Mouse (Mus musculus): ENCODE measurements at regions not wholly inside any gene's neighbourhood (a gene's known extent, or its start where the extent isn't known, plus 50 kb on each side); places are given as distances from the start of the nearest gene placed in this dataset.

DNA sequence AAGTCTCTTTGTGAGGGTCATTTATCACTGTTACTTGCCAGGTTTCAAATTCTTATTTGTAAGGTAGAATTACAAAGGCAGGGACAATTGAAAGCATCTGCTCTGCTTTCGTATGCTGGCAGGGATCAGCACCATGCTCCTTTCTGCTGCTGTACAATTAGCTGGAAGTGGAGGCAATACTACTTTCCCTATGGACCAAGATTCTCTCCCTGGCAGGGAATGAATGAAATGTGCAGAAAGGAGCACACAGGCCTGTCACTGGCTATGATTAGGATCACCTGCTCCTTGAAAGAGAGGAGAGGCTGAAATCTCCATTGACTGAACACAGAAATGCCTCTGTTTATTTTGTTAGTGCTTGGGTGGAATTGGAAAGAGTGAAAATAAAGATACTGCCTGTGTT is 427.8 kb upstream of the Pappa start:
- H3K4me1 ChIP-seq (ENCODE audit: control insufficient read depth, low read depth, low read length), result no peaks in the 10 kb centered on the region
- no peaks in the 10 kb centered on the region for H3K9me3 ChIP-seq (replicated peaks; ENCODE audit: control insufficient read depth, low read length)
- no peak overlapping the region for H3K4me3 ChIP-seq (ENCODE audit: low read depth, low read length)
- no peak overlapping the region for H3K9ac ChIP-seq (ENCODE audit: low read depth, low read length)
- no peak overlapping the region for H3K27ac ChIP-seq (ENCODE audit: low read length)
- no peak overlapping the region for H3K4me2 ChIP-seq (ENCODE audit: low read depth, low read length)
- H3K27me3 ChIP-seq (ENCODE audit: control insufficient read depth, insufficient read depth, low read depth, low read length), result no peaks in the 10 kb centered on the region
- no peak for ATAC-seq (ENCODE audit: low read depth)
- H3K36me3 ChIP-seq (ENCODE audit: control insufficient read depth, insufficient read depth), result no peaks in the 10 kb centered on the region
- 50% methylated on average over 1 of the region's 1 CpGs for WGBS (ENCODE audit: insufficient replicate concordance)

DNA sequence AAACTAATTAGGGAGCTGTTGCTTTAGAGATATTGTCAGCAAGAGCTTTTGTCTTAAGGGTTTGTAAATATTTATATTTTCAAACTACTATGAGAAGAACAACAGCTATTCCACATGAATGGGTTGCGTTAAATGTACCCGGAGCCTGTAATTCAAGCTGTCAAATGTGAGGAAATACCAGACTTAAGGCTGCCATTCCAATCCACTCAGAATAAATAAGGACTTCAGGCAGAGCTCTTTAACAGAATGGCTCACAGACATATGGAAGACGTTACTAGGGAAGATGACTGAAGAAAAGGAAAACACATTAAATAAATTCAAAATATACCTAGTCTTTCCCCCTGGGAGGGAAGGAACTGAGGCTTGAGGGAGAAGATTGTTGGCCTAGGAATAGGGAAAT is 400.7 kb upstream of the Pappa start:
- Histone ChIP-seq H3K4me2 (ENCODE audit: low read depth, low read length) (no peak overlapping the region), H3K36me3 (ENCODE audit: control insufficient read depth, insufficient read depth) (no peaks in the 10 kb centered on the region), H3K9me3 (replicated peaks; ENCODE audit: control insufficient read depth, low read length) (no peaks in the 10 kb centered on the region), H3K27me3 (ENCODE audit: control insufficient read depth, insufficient read depth, low read depth, low read length) (no peaks in the 10 kb centered on the region), H3K27ac (ENCODE audit: low read length) (no peak overlapping the region), H3K4me3 (ENCODE audit: low read depth, low read length) (no peak overlapping the region), H3K4me1 (ENCODE audit: control insufficient read depth, low read depth, low read length) (no peaks in the 10 kb centered on the region), H3K9ac (ENCODE audit: low read depth, low read length) (no peak overlapping the region)
- WGBS (ENCODE audit: insufficient replicate concordance), result 44% methylated on average over 3 of the region's 3 CpGs
- ATAC-seq (ENCODE audit: low read depth), result no peak

DNA sequence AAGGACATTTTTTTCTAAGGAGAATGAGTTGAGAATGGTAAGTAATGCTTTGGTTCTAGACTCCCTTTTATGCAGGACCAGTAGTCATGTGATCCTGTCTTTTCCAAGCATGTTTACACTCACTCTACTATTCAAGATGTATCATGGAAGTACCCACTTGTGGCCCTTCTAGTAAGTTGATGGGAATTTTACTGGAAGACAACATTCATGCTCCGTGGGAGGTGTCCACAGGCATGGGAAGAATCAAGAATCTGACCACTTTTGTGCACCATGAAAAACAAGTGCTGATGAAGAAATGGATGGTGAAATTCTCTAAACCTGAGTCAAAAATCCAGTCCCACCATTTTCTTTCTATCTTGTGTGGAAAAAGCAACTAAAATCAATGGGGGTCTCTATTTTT is 399.1 kb upstream of the Pappa start:
- H3K27ac ChIP-seq (ENCODE audit: low read length), result no peak overlapping the region
- H3K36me3 ChIP-seq (ENCODE audit: control insufficient read depth, insufficient read depth), result no peaks in the 10 kb centered on the region
- 17% methylated on average over 1 of the region's 1 CpGs for WGBS (ENCODE audit: insufficient replicate concordance)
- H3K4me3 ChIP-seq (ENCODE audit: low read depth, low read length), result no peak overlapping the region
- no peaks in the 10 kb centered on the region for H3K9me3 ChIP-seq (replicated peaks; ENCODE audit: control insufficient read depth, low read length)
- H3K4me2 ChIP-seq (ENCODE audit: low read depth, low read length), result no peak overlapping the region
- ATAC-seq (ENCODE audit: low read depth), result no peak
- H3K9ac ChIP-seq (ENCODE audit: low read depth, low read length), result no peak overlapping the region
- no peaks in the 10 kb centered on the region for H3K27me3 ChIP-seq (ENCODE audit: control insufficient read depth, insufficient read depth, low read depth, low read length)
- H3K4me1 ChIP-seq (ENCODE audit: control insufficient read depth, low read depth, low read length), result no peaks in the 10 kb centered on the region

DNA sequence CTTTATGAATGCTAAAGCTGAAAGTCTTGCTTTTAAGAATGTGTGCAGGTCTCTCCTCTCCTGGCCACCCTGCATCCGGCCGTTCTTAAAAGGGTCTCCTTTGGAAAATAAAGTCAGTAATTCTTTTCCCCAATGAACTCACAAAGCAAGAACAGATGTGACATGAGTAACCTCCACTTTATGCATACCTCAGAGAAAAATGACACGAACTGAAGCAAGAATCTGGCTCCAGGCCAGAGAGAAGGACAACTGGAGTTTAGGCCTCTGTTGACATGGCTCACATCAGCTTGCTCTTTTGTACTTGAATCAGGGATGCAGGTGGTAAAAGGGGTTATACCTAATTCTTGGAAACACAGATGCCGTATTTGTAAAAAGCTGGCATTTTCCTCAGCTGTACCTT is 368.0 kb upstream of the Pappa start:
- no peak overlapping the region for H3K27ac ChIP-seq (ENCODE audit: low read length)
- no peak overlapping the region for H3K4me2 ChIP-seq (ENCODE audit: low read depth, low read length)
- no peaks in the 10 kb centered on the region for H3K4me1 ChIP-seq (ENCODE audit: control insufficient read depth, low read depth, low read length)
- no peak overlapping the region for H3K9ac ChIP-seq (ENCODE audit: low read depth, low read length)
- no peaks in the 10 kb centered on the region for H3K27me3 ChIP-seq (ENCODE audit: control insufficient read depth, insufficient read depth, low read depth, low read length)
- no peaks in the 10 kb centered on the region for H3K9me3 ChIP-seq (replicated peaks; ENCODE audit: control insufficient read depth, low read length)
- WGBS (ENCODE audit: insufficient replicate concordance), result 63% methylated on average over 4 of the region's 4 CpGs
- ATAC-seq (ENCODE audit: low read depth), result no peak
- H3K36me3 ChIP-seq (ENCODE audit: control insufficient read depth, insufficient read depth), result no peaks in the 10 kb centered on the region
- H3K4me3 ChIP-seq (ENCODE audit: low read depth, low read length), result no peak overlapping the region

DNA sequence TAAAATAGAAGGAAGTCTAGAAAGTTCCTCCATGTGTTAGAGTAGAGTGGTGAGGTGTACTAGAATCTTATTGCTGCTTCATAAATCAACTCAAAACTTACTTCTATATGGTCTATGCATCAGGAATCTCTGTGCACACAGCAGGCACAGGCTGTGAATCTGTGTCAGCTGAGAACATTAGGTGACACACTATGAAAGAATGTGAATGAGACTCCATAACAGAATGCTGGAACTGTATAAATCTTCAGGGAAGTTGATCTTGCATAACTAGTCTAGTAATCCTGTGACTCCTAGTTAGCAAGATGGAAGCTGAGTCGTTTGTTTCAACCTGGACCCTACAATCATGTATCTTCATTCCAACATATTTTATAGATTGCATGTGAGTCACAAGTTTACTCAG is 355.4 kb upstream of the Pappa start:
- no peak overlapping the region for H3K9ac ChIP-seq (ENCODE audit: low read depth, low read length)
- no peak overlapping the region for H3K27ac ChIP-seq (ENCODE audit: low read length)
- no peak for ATAC-seq (ENCODE audit: low read depth)
- WGBS (ENCODE audit: insufficient replicate concordance), result 41% methylated on average over 1 of the region's 1 CpGs
- H3K27me3 ChIP-seq (ENCODE audit: control insufficient read depth, insufficient read depth, low read depth, low read length), result no peaks in the 10 kb centered on the region
- H3K9me3 ChIP-seq (replicated peaks; ENCODE audit: control insufficient read depth, low read length), result no peaks in the 10 kb centered on the region
- no peak overlapping the region for H3K4me2 ChIP-seq (ENCODE audit: low read depth, low read length)
- no peaks in the 10 kb centered on the region for H3K4me1 ChIP-seq (ENCODE audit: control insufficient read depth, low read depth, low read length)
- H3K4me3 ChIP-seq (ENCODE audit: low read depth, low read length), result no peak overlapping the region
- H3K36me3 ChIP-seq (ENCODE audit: control insufficient read depth, insufficient read depth), result no peaks in the 10 kb centered on the region

DNA sequence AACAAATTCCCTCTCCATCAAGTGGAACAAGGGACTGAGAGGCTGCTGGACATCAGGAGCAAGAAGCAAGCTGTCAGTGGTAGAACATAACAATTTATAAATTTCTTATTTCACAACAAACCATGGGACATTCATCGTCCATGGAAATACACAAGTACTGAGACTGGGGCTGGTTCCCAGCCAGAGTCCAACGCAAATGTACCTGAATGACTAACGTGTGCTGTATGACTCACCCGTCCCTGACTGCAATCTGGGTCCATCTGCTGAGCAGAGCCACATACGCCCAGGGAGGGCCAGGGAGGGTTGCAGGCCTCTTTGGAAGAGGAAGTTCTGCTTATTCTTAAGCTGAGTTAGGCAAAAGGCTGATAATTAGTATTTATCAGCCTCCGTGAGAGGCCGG is 320.1 kb upstream of the Pappa start:
- no peak overlapping the region for H3K4me2 ChIP-seq (ENCODE audit: low read depth, low read length)
- H3K4me1 ChIP-seq (ENCODE audit: control insufficient read depth, low read depth, low read length), result no peaks in the 10 kb centered on the region
- no peaks in the 10 kb centered on the region for H3K27me3 ChIP-seq (ENCODE audit: control insufficient read depth, insufficient read depth, low read depth, low read length)
- H3K9ac ChIP-seq (ENCODE audit: low read depth, low read length), result no peak overlapping the region
- ATAC-seq (ENCODE audit: low read depth), result no peak
- no peaks in the 10 kb centered on the region for H3K9me3 ChIP-seq (replicated peaks; ENCODE audit: control insufficient read depth, low read length)
- 58% methylated on average over 7 of the region's 7 CpGs for WGBS (ENCODE audit: insufficient replicate concordance)
- H3K36me3 ChIP-seq (ENCODE audit: control insufficient read depth, insufficient read depth), result no peaks in the 10 kb centered on the region
- no peak overlapping the region for H3K4me3 ChIP-seq (ENCODE audit: low read depth, low read length)
- H3K27ac ChIP-seq (ENCODE audit: low read length), result no peak overlapping the region

DNA sequence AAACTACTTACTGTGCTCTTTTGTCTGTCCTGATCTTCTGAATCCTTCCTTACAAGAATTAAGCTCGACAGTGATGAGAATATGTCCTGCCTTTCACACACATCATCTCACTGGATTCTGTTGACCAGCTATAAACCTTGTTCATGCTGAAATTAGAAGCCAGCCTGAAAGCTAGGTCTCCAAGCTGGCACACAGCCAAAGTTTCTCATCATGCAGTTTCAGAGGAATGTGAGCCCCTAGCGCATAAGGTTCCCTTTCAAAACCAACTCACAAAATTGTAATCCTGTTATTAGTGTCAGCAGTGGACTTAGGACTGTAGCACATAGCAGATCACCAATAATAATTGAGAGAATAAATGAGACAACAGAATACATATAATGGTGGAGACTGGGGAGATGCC is 319.0 kb upstream of the Pappa start:
- Histone ChIP-seq H3K9ac (ENCODE audit: low read depth, low read length) (no peak overlapping the region), H3K4me2 (ENCODE audit: low read depth, low read length) (no peak overlapping the region), H3K36me3 (ENCODE audit: control insufficient read depth, insufficient read depth) (no peaks in the 10 kb centered on the region), H3K27ac (ENCODE audit: low read length) (no peak overlapping the region), H3K4me1 (ENCODE audit: control insufficient read depth, low read depth, low read length) (no peaks in the 10 kb centered on the region), H3K27me3 (ENCODE audit: control insufficient read depth, insufficient read depth, low read depth, low read length) (no peaks in the 10 kb centered on the region), H3K9me3 (replicated peaks; ENCODE audit: control insufficient read depth, low read length) (no peaks in the 10 kb centered on the region), H3K4me3 (ENCODE audit: low read depth, low read length) (no peak overlapping the region)
- ATAC-seq (ENCODE audit: low read depth), result no peak
- 51% methylated on average over 2 of the region's 2 CpGs for WGBS (ENCODE audit: insufficient replicate concordance)

DNA sequence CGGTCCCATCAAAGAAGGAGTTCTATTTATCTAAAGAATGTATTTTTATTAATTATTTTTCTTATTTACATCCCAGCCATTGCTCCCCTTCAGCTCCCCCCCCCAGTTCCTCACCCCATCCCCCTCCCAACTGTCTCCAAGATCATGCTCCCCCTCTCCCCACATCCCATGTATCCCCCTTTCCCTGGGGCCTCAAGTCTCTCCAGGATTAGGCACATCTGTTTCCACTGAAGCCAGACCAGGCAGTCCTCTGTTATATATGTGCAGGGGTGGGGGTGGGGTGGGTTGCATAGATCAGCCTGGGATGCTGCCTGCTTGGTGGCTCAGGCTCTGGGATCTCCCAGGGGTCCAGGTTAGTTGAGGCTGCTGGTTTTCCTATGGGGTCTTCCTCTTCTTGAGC is 316.8 kb upstream of the Pappa start:
- no peaks in the 10 kb centered on the region for H3K9me3 ChIP-seq (replicated peaks; ENCODE audit: control insufficient read depth, low read length)
- no peak overlapping the region for H3K9ac ChIP-seq (ENCODE audit: low read depth, low read length)
- no peak overlapping the region for H3K27ac ChIP-seq (ENCODE audit: low read length)
- ATAC-seq (ENCODE audit: low read depth), result no peak
- H3K4me1 ChIP-seq (ENCODE audit: control insufficient read depth, low read depth, low read length), result no peaks in the 10 kb centered on the region
- H3K4me2 ChIP-seq (ENCODE audit: low read depth, low read length), result no peak overlapping the region
- 56% methylated on average over 1 of the region's 1 CpGs for WGBS (ENCODE audit: insufficient replicate concordance)
- H3K4me3 ChIP-seq (ENCODE audit: low read depth, low read length), result no peak overlapping the region
- no peaks in the 10 kb centered on the region for H3K27me3 ChIP-seq (ENCODE audit: control insufficient read depth, insufficient read depth, low read depth, low read length)
- no peaks in the 10 kb centered on the region for H3K36me3 ChIP-seq (ENCODE audit: control insufficient read depth, insufficient read depth)

DNA sequence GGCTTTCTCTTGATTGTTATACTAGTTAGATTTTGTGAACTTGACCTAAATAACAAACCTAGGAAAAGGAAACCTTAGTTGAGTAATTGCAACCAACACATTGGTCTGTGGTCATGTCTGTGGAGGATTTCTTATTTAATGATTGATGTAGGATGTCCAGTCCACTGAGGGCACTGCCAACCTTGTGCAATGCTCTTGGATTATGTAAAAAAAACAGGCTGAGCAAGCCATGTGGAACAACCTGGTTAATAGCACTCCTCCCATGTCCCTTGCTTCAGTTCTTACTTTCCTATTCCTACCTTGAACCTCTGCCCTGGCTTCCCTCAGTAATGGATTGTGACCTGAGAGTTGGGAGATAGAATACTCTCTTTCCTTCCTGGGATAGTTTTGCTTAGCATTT is 312.0 kb upstream of the Pappa start:
- no peaks in the 10 kb centered on the region for H3K27me3 ChIP-seq (ENCODE audit: control insufficient read depth, insufficient read depth, low read depth, low read length)
- no peak overlapping the region for H3K9ac ChIP-seq (ENCODE audit: low read depth, low read length)
- H3K9me3 ChIP-seq (replicated peaks; ENCODE audit: control insufficient read depth, low read length), result no peaks in the 10 kb centered on the region
- no peak overlapping the region for H3K4me3 ChIP-seq (ENCODE audit: low read depth, low read length)
- ATAC-seq (ENCODE audit: low read depth), result no peak
- no peak overlapping the region for H3K4me2 ChIP-seq (ENCODE audit: low read depth, low read length)
- H3K4me1 ChIP-seq (ENCODE audit: control insufficient read depth, low read depth, low read length), result no peaks in the 10 kb centered on the region
- no peak overlapping the region for H3K27ac ChIP-seq (ENCODE audit: low read length)
- no peaks in the 10 kb centered on the region for H3K36me3 ChIP-seq (ENCODE audit: control insufficient read depth, insufficient read depth)

DNA sequence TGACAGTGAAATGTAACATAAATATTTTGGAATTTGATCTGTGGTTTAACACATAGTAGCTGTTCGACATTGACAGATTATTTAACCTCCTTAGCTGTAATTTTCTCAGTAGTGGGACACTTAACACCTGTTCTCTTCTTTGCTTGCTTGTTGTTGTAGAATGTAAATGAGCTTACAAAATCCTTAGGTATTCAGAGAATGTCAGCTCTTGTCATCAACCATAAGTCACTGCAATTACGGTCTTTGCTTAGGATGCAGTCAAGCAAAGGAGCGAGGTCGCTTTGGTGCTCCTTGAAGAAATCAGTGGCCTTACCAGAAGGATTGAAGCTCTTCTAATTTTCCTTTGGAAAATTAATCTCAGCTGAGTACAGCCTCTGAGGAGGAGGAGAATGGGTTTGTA is 311.2 kb upstream of the Pappa start:
- H3K4me2 ChIP-seq (ENCODE audit: low read depth, low read length), result no peak overlapping the region
- ATAC-seq (ENCODE audit: low read depth), result no peak
- WGBS (ENCODE audit: insufficient replicate concordance), result 71% methylated on average over 4 of the region's 4 CpGs
- no peaks in the 10 kb centered on the region for H3K9me3 ChIP-seq (replicated peaks; ENCODE audit: control insufficient read depth, low read length)
- H3K27me3 ChIP-seq (ENCODE audit: control insufficient read depth, insufficient read depth, low read depth, low read length), result no peaks in the 10 kb centered on the region
- no peaks in the 10 kb centered on the region for H3K4me1 ChIP-seq (ENCODE audit: control insufficient read depth, low read depth, low read length)
- H3K36me3 ChIP-seq (ENCODE audit: control insufficient read depth, insufficient read depth), result no peaks in the 10 kb centered on the region
- H3K9ac ChIP-seq (ENCODE audit: low read depth, low read length), result no peak overlapping the region
- no peak overlapping the region for H3K4me3 ChIP-seq (ENCODE audit: low read depth, low read length)
- no peak overlapping the region for H3K27ac ChIP-seq (ENCODE audit: low read length)
